Mouse (Mus musculus) liver, postnatal 0 days (tissue): ENCODE results near the gene Phlda2. TPM values are rescaled to one million over a fixed set of nuclear protein-coding genes. Genes with fewer than 3 reads are reported as not detected.

Experiments used
- ATAC-seq: fragments of 200-750 bp; cut with Nextera tagmentation; 2 replicates; pipeline ENCODE4 v1.8.0; 2017; ENCODE audit warnings: mild to moderate bottlenecking, moderate library complexity
- DNase-seq: peaks from one replicate; pipeline ENCODE4 v3.0.0-alpha.2; 2016
- H3K27ac ChIP-seq: fragments of 300-500 bp; sonication (generic); 2 replicates; pipeline ENCODE4 v1.5.1; 2014; ENCODE audit warnings: antibody characterized with exemption, moderate library complexity, mild to moderate bottlenecking, low read depth
- H3K27me3 ChIP-seq: fragments of 300-500 bp; sonication (generic); 2 replicates; pipeline ENCODE4 v1.6.1; 2014; ENCODE audit warnings: low read length, control low read depth, mixed read lengths; ENCODE audit not compliant: insufficient read depth
- H3K36me3 ChIP-seq: fragments of 300-500 bp; sonication (generic); replicated peaks from 2 replicates; pipeline ENCODE4 v1.6.1; 2014; ENCODE audit warnings: mild to moderate bottlenecking, control low read depth, low read length, moderate library complexity, mixed read lengths; ENCODE audit not compliant: insufficient read depth
- H3K4me1 ChIP-seq: fragments of 300-500 bp; sonication (generic); 2 replicates; pipeline ENCODE4 v1.6.1; 2014; ENCODE audit warnings: antibody characterized with exemption, mild to moderate bottlenecking, control low read depth; ENCODE audit not compliant: insufficient read depth
- H3K4me2 ChIP-seq: fragments of 300-500 bp; sonication (generic); 2 replicates; pipeline ENCODE4 v1.6.1; 2014; ENCODE audit warnings: low read depth, mild to moderate bottlenecking, low read length, moderate library complexity, mixed read lengths
- H3K4me3 ChIP-seq: fragments of 300-500 bp; sonication (generic); 2 replicates; pipeline ENCODE4 v1.5.1; 2014; ENCODE audit warnings: low read depth, low read length
- H3K9ac ChIP-seq: fragments of 300-500 bp; sonication (generic); replicated peaks from 2 replicates; pipeline ENCODE4 v1.6.1; 2014; ENCODE audit warnings: mild to moderate bottlenecking, moderate library complexity
- H3K9me3 ChIP-seq: fragments of 300-500 bp; sonication (generic); 2 replicates; pipeline ENCODE4 v1.6.1; 2016; ENCODE audit warnings: mild to moderate bottlenecking, control low read depth, low read length, mixed read lengths
- CTCF ChIP-seq: sonication (generic); IDR thresholded peaks from 2 replicates; pipeline ENCODE4 v1.5.1; 2016; ENCODE audit warnings: antibody characterized with exemption, low read depth
- EP300 ChIP-seq: IDR thresholded peaks from 2 replicates; pipeline ENCODE4 v1.6.1; 2016; ENCODE audit warnings: antibody characterized with exemption, low read depth, mild to moderate bottlenecking
- WGBS: fragments of 180-500 bp; shearing (Covaris S2); extraction: QIAGEN DNeasy Blood & Tissue Kit; methylation state at CpG from one replicate; pipeline ENCODE4 v1.1.7; 2014; ENCODE audit not compliant: insufficient replicate concordance; 5-methylcytosine and 5-hydroxymethylcytosine counted together
- polyA plus RNA-seq: library from polyadenylated mRNA; unstranded; fragments of >200 nt; fragmentation: Nextera tagmentation; extraction: Ambion mirVana; gene quantifications from 2 replicates; pipeline ENCODE4 v1.2.1, GENCODE M21; 2015

The Phlda2 gene
- polyA plus RNA-seq, 1 experiment from 2014 or later = 10.5 TPM

- ATAC-seq = no peak
- no peak overlapping the region for H3K4me3 ChIP-seq
- no peak overlapping the region for H3K27ac ChIP-seq
- no peak overlapping the region for H3K4me2 ChIP-seq
- peaks cover 28% of the 10 kb centered on the region for H3K27me3 ChIP-seq
- H3K4me1 ChIP-seq = peaks cover 5% of the 10 kb centered on the region; the same call in 1 of the 2 replicates
- H3K36me3 ChIP-seq = no peaks in the 10 kb centered on the region
- no peak overlapping the region for H3K9ac ChIP-seq
- no peak for DNase-seq
- no peak for TF ChIP-seq CTCF
- TF ChIP-seq EP300 = no peak
- H3K9me3 ChIP-seq = no peaks in the 10 kb centered on the region
- 65% methylated on average over 7 of the region's 7 CpGs for WGBS
Measured at GRCm38 (mm10) chr7:143506271-143506670, 3.3 kb upstream of the Phlda2 start.

- Histone ChIP-seq H3K36me3 (no peaks in the 10 kb centered on the region), H3K9me3 (no peaks in the 10 kb centered on the region), H3K27me3 (peaks cover 32% of the 10 kb centered on the region), H3K9ac (no peak overlapping the region), H3K4me2 (no peak overlapping the region), H3K27ac (no peak overlapping the region), H3K4me3 (no peak overlapping the region), H3K4me1 (peaks cover 5% of the 10 kb centered on the region; the same call in 1 of the 2 replicates)
- peak; percentile 85 for DNase-seq
- 31% methylated on average over 11 of the region's 11 CpGs for WGBS
- TF ChIP-seq CTCF = peak; percentile 73
- no peak for TF ChIP-seq EP300
- ATAC-seq = 0 out of 2 replicates have a peak, but pooled peaks have one; percentile 28
Measured at GRCm38 (mm10) chr7:143505823-143506222, 2.9 kb upstream of the Phlda2 start.

GRCm38 (mm10) chr7:143505411-143505810, 2.5 kb upstream of the Phlda2 start:
- Histone ChIP-seq H3K27me3 (peaks cover 36% of the 10 kb centered on the region), H3K4me3 (no peak overlapping the region), H3K27ac (no peak overlapping the region), H3K4me1 (peaks cover 5% of the 10 kb centered on the region; the same call in 1 of the 2 replicates), H3K4me2 (no peak overlapping the region), H3K36me3 (no peaks in the 10 kb centered on the region), H3K9me3 (no peaks in the 10 kb centered on the region), H3K9ac (no peak overlapping the region)
- 76% methylated on average over 2 of the region's 2 CpGs for WGBS
- ATAC-seq (no peak), DNase-seq (no peak)
- TF ChIP-seq EP300 (no peak), CTCF (no peak)

- H3K36me3 ChIP-seq = no peaks in the 10 kb centered on the region
- H3K9me3 ChIP-seq = no peaks in the 10 kb centered on the region
- TF ChIP-seq EP300 (no peak), CTCF (no peak)
- no peak overlapping the region for H3K4me2 ChIP-seq
- WGBS = 77% methylated on average over 6 of the region's 6 CpGs
- no peak overlapping the region for H3K27ac ChIP-seq
- H3K4me3 ChIP-seq = no peak overlapping the region
- no peak for ATAC-seq
- H3K4me1 ChIP-seq = peaks cover 5% of the 10 kb centered on the region; the same call in 1 of the 2 replicates
- no peak for DNase-seq
- no peak overlapping the region for H3K9ac ChIP-seq
- H3K27me3 ChIP-seq = peaks cover 41% of the 10 kb centered on the region
Measured at GRCm38 (mm10) chr7:143503926-143504325, 976 bp upstream of the Phlda2 start.

GRCm38 (mm10) chr7:143501643-143502417, 1.1 kb downstream of the Phlda2 start:
- peak overlapping the region; percentile 36 for H3K4me3 ChIP-seq
- DNase-seq (peak; percentile 45), ATAC-seq (no peak)

GRCm38 (mm10) chr7:143500912-143501311, 2.0 kb downstream of the Phlda2 start:
- H3K27me3 ChIP-seq = peaks cover 41% of the 10 kb centered on the region
- ATAC-seq = peak; percentile 41; the same call in 1 of the 2 replicates
- H3K36me3 ChIP-seq = no peaks in the 10 kb centered on the region
- no peak overlapping the region for H3K9ac ChIP-seq
- no peak overlapping the region for H3K4me3 ChIP-seq
- H3K4me1 ChIP-seq = peaks cover 8% of the 10 kb centered on the region
- no peak for TF ChIP-seq EP300
- TF ChIP-seq CTCF = no peak
- no peak overlapping the region for H3K27ac ChIP-seq
- 32% methylated on average over 2 of the region's 2 CpGs for WGBS
- H3K4me2 ChIP-seq = no peak overlapping the region
- no peaks in the 10 kb centered on the region for H3K9me3 ChIP-seq
- no peak for DNase-seq

More at GRCm38 (mm10) chr7:143501643-143502417, 1.1 kb downstream of the Phlda2 start:
- Histone ChIP-seq H3K27ac (no peak overlapping the region), H3K9ac (0 out of 2 replicates have a peak overlapping the region, but pooled peaks have one; percentile 2), H3K27me3 (peaks cover 41% of the 10 kb centered on the region), H3K9me3 (no peaks in the 10 kb centered on the region), H3K4me1 (peaks cover 5% of the 10 kb centered on the region; the same call in 1 of the 2 replicates), H3K36me3 (no peaks in the 10 kb centered on the region), H3K4me2 (peak overlapping the region; percentile 73)
- TF ChIP-seq CTCF = no peak
- no peak for TF ChIP-seq EP300
- 2% methylated on average over 55 of the region's 55 CpGs for whole genome bisulfite sequencing
